Mouse (Mus musculus) cerebellum, adult 18-20 months (tissue): ENCODE results near the gene Ncs1.

ENCODE experiments used
- DNase-seq, 2 experiments: peaks; one replicate each; pipeline ENCODE4 v3.0.0; 2021

Ncs1 gene

DNA sequence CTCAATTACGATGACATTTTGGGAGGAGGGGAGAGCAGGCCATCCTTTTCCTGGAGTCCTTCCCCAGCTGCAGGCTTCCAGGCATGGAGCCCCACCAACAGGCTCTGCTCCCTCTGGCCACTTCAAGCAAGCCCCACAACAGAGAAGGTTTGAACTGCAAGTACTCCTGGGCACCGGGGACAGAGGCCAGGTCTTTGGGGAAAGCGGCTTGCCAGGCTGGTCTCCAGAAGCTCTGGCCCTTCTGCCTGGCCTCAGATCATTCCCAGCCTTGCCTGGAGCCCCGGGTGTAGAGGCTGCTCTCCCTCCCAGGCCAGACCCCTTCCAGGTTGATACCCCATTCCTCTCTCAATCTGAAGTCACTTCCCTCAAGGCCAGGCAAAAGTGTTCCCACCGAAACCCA is 572 bp upstream of the Ncs1 start:
- DNase-seq = peak in 1 of 2 experiments; percentile 28

DNA sequence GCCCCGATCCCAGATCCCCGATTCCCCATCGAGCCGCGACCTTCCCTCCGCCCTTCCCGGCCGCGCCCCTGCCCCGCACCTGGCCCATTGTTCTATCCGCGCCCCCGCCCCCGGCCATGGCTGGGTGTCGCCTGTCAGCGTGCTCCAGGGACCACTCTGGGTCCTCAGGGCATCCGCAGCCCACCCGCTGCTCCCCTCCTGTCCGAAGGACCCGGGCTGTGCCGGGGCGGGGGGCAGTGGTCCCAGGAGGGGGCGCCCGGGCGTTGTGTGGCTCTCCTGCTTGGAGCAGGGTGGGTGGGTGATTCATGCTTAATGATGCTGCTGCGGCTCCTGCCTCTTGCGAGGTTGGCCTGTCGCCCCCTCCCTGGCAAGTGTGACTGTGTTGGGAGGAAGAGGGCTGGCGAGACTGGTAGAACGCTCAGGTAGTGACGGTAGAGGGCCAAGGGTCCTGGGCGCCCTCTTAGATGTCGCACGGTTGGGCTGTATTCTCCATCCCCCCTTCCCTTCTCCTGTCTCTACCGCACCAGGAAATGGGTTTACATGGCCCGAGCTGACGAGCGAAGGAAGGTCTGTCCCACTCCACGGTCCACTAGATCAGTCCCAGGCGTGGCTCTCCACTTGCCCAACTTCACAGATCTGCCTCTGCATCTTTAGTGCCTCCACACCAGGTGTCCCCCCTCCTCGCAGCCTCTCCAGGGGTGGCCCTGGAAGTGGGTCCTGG is 788 bp downstream of the Ncs1 start:
- DNase-seq = peak; percentile 55 to 57

DNA sequence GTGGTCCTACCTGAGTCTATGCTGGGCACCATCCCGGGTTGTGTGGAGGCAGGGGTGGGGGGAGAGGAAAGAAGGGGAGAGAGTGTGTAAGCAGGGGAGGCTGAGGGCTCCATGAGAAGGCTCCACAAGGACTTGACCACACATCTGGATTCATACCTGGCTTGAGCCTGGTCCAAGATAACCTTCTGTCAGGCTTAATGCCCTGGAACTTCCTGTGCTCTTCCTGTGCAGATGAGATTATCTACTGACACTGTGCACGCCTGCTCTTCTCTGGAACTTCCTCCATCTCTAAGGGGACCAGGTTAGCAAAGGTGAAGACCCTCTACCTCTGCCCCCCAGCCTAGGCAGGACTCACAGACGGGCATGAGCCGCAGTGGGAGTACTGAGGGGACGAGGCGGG is 3.2 kb downstream of the Ncs1 start:
- no peak for DNase-seq

DNA sequence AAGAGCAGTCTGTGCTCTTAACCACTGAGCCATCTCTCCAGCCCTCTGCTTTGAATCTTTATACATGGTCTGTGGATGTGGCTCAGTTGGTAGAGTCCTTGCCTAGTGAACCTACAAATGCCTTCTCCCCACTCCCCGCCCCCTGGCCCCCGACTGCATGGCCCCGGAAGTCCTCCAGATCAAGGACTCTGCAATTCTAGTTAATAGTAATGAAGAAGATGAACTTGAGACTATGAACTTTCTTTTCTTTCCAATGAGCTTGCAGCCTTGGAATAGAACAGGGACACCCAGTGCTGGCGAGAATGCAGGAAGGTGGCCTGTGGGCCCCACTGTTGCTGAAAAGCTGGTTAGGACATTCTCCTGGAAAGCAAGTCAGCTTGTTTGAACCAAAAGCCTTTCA is 6.5 kb downstream of the Ncs1 start:
- no peak for DNase-seq

DNA sequence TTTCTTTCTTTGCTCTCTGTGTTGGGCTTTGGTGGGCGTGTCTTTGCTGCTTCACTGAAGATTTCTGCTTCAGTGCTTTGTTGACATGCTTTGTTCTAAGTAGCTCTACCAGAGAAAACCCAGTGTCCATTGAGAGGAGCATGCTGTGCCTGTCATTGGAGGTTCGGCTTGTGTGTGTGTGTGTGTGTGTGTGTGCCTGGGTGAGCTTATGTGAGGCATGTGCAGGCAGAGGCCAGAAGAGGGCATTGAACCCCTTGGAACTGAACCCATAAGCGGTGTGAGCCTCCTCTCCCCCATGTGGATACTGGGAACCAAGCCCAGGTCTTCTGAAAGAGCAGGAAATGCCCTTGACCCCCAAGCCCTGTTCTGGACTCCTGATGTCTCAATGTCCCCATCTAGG is 7.8 kb downstream of the Ncs1 start:
- DNase-seq = peak; percentile 7 to 26

DNA sequence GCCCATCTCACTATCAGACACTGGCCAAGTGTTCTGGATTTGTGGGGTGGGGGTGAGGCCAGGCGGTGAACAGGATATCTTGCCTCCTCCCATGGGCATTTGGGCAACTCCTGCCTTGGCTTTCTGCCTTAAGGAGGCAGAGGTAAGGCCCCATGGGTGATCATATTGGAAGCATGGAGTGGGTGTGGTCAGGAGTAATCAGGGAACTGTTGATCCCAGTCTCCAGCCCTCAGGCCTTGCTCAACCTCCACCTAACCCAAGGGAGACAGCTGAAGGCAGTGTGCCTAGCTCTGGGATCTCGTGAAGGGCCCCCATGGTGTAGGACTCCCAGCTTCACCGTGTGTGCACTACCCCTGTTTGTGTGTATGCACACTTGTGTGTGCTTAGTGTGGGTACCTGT is 9.2 kb downstream of the Ncs1 start:
- peak; percentile 12 to 13 for DNase-seq

DNA sequence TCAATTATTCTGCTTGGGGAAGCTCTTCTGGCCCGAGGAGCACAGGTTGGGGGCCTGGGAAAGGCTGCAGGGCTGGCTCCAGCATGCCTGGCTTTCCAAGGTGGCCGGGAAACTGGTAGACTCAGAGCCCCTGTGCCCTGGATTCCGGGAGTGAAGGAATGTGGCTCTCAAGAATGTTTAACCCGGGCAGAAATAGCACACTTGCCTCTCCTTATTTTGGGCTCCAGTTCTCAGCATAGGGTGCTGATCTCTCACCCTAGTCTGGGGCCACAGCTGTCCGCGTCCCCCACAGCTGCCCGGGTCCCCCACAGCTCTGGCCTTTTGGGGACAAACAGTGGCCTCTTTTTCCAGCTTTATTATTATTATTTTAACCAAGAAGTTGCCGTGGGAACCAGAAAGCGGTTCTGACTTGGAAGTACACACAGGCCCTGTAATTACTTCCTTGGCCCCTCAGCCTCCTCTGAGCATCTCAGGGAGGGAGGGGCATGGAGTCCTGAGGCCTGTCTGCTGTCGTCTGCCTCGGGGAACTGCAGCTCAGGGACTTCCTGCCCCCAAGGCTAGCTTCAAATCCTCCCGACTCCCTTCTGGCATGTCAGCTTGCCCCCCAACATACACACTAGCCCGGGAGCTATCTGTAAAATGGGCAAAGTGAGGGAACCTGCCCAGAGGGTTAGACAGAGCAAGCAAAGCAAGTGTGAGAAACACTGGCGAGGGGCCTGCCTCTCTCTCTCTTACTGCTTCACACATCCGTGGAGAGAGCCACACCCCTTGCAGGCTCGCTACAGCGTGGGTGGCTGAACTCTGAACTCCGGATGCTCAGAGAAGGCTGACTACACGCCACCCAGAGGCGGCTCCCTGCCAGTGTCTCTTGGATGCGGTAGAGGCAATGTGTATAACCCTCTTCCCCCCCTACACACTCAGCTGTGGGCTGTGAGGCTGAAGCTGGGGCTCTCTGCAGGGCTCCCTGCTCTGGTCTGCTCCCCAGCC is 10.6 kb downstream of the Ncs1 start:
- DNase-seq = peak; percentile 72 to 78

DNA sequence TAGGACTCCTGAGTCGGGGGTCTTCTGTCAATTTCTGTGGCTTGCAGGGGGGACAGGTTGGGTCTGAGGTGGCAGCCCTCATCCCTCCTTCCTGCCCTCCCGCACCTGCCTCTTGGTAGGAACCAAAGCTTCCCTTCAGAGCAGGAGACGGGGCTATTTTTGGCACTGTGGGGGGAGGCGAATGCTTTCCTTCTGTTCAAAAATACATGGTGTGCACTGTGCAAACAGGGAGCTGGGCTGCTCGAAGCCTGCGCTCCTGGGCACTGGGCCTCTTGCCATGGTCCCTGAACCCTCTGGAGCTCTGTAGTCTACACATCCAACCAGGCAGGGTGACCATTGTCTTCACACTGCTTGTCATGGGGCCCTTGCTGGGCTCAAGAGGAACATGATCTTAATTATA is 11.5 kb downstream of the Ncs1 start:
- DNase-seq = peak; percentile 74 to 82

DNA sequence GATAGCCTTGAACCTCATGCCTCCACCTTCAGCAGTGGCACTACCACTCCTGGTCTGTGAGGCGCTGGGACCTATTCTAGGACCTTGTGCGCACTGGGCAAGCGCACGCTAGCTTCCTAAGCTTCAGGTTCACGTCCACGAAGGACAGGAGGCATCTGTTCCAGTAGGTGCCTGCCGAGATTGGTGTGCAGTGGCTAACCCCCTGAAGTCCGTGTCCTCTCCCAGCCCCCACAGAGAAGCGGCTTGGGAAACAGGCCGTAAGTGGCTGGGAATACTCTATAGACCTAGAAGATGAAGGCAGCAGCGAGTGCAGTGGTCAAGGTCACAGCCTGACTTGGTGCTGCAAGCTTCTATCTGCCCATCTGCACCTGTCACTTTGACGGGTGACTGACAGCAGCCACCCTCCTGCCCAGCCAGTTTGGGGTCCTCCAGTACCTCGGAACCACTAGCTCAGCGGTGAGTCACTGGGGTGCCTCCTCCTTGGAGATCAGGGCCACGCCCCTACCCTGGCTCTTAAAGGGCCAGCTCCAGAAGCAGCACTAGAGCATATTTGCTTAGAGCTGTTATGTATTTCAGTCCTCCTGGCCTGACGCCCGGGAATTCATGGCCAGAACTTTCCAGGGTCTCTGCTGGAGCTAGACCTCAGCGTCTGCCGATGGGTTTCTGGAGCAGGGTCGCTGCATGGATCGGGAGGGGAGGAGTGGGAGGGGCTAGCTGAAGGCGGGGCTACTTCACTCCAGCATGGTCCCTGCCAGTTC is 13.2 kb downstream of the Ncs1 start:
- DNase-seq = peak; percentile 85 to 92

DNA sequence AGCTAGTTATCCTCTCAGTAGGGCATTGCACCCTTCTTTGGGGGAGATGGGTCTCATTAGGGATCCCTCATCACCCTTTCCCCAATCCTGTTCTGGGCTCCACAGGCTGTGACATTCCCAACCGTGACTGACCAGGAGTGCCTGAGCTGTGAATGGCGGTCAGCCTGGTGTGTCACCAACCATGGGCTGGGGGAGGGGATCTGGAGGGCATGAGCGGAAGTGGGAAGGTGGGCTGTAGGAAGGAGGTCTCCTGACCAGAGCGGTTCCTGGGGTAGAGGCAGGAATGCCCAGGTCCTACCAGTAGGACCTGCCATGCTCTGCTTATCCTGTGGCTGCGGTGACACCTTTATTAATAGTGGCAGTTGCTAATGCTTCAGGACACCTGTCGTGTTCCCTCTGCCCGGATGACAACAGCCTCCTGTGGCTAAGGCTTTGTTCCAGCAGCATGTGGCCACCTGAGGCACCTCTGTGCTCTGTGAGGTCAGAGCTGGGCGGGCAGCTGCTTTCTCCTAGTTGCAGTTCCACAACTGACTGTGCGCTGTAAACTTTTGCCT is 13.8 kb downstream of the Ncs1 start:
- peak; percentile 52 to 55 for DNase-seq

DNA sequence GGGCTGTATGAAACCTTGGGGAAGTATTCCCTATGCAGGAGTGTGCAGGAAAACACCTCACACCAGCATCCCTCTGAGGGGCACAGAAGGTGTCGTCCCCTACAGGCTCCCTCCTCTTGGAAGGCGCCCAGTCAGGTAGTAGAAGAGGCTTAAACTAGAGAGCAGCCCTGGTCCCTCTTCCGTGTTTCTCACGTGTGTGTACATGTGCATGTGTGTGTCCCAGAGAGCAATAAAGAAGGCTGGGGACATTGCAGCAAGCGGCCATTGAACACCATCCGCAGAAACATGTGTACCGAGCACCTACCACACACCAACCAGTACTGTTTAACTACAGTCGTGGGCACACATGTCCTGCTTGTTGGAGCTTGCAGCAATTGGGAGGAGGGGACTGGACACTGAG is 14.9 kb downstream of the Ncs1 start:
- DNase-seq = peak in 1 of 2 experiments; percentile 44

DNA sequence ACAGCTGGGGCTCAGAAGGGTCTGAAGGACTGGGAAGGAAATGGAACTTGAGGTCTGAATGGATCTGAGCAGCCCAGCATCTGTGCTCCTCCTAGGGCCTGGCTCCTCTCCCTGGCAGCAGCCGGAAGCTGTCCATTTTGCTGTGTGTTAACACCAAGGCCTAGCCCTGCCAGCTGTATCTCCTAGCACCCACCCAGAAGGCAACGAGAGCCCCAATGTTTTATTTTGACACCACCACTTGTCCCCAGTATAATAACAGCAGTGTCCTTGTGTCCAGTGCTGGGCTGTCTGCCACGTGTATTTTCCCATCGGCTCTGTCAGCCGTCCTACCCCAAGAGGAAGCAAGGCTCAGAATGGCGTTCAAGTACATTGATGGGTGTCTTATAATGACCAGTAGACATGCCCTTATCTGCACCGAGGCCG is 17.4 kb downstream of the Ncs1 start:
- peak; percentile 51 to 60 for DNase-seq

DNA sequence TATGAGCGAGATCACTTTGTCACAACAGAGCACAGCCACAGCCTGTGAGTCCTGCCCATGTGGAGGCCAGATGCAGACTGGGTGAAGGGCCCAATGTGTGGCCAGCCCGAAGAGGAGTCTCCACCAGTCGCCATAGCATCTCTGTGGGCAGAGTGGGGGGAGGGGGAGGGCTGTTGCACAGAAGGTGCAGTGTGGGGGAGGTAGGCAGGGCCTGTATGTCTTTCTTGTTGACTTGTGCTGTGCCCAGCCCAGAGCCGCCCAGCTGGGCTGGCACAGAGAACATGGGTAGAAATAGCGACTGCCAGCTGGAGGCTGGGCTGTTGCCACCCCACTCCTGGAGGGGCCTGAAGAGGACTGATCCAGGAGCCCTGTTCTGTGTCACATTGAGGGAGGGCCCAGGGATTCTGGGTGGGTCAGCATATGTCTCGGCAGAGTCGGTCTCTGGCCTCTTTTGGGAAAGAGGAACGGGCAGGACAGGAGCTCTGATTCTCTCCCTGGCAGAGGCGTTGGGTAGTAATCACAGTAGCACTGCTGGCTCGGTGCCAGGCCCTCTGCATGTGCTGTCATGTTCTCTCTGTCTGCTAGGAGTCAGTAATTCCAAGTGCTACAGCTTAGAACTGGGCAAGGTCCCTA is 18.2 kb downstream of the Ncs1 start:
- DNase-seq = peak; percentile 90 to 91

DNA sequence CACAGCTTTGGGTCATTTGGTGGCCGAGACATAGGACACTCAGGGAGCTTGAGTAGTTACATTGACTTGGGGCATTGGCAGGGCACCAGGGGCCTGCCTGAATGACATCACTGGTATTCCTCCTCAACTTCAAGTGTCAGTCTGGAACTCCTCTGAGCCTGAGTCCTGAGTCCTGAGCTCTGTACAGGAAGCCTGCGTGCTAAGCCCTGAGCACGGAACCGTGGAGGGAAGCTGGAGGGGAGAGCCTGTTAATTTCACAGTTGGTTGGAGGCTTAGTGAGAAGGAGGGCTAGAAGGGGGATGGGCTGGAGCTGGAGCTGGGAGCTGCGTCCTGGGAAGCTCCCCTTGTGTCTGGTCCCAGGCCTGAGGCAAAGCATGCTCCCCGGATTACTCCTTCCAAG is 21.8 kb downstream of the Ncs1 start:
- DNase-seq = peak in 1 of 2 experiments; percentile 44

DNA sequence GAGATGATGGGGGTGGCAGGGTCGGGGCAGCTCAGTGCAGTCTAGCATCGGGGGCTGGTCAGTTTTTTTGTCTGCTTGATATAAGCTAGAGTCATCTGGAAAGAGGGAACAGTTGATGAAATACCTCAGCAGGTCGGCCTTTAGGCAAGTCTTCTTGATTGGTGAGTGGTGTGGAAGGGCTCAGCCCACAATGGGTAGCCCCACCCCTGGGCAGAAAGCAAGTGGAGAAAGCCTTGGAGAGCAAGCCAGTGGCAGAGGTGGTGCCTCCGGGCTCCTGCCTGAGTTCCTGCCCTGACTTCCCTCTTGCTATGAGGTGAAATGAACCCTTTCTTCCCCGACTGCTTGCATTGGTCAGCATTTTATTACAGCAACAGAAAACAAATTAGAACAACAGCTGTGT is 23.0 kb downstream of the Ncs1 start:
- DNase-seq = peak in 1 of 2 experiments; percentile 42

DNA sequence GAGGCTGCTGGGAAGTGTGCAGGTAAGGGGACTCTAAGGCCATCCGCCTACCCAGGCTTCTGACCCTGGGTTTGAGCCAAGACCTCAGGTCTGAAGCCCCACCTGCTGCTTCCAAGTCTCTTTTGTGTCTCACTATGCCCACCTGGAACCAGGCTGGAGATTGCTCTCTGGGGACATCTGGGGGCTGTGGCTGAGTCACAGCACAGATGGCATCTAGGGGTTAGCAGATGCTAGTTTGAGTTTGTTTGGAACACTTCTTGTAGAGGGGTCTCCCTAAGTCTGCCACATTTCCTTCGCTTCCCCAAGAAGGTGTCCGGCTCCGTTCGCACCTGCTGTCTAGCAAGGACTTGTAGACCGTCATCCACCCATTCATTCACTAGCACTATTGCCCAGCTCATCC is 23.6 kb downstream of the Ncs1 start:
- DNase-seq = peak; percentile 43 to 45

DNA sequence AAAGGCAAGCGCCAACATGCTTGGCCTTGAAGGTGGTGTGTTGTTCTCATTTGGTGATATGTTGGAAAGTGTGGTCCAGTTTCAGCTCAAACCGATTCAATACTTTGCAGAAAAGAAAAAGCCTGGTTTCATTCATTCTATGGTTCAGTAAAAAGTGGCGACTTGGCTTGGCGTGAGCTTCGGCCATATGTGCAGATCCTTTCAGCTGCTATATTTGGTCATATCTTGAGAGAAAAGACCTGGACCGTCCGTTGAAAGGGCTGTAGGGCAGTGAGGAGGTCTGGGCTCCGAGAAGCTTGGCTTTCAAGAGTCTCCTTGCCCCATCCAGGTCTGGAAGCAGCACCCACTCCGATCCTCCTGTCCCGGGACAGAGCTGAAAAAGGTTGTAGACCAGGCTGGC is 24.2 kb downstream of the Ncs1 start:
- DNase-seq = peak in 1 of 2 experiments; percentile 47

DNA sequence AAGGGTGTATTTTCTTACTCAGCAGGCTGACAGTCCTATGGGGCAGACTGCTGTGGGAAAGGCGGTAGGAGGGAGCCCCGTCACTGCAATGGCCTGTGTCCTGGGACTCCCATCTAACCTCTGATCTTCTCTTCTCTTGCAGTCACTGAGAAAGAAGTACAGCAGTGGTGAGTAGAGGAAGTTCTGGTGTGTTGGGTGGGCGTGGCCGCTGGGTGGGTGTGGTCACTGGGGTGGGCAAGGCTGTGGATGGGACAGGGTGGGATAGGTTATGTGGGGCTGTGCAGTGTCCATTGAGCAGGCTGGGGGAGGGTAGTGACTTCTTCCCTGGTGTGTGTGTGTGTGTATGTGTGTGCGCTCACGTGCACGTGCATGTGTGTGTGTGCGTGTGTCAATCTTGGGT is 24.8 kb downstream of the Ncs1 start:
- no peak for DNase-seq

DNA sequence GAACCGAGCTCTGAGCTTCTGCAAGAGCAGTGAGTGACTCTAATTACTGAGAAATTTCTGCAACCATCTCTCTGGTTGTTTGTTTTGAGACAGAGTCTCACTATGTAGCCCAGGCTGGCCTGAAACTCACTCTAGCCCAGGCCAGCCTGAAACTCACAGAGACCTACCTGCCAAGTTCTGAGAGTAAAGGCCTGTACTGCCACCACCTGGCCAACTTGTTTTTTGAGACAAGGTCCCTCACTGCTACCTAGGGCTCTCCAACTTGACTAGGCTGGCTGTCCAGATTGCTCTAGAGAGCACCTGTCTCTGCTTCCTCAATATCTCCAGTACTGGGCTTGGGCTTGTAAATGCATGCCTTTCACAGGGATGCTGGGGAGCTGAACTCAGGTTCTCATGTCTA is 25.4 kb downstream of the Ncs1 start:
- peak in 1 of 2 experiments; percentile 46 for DNase-seq

DNA sequence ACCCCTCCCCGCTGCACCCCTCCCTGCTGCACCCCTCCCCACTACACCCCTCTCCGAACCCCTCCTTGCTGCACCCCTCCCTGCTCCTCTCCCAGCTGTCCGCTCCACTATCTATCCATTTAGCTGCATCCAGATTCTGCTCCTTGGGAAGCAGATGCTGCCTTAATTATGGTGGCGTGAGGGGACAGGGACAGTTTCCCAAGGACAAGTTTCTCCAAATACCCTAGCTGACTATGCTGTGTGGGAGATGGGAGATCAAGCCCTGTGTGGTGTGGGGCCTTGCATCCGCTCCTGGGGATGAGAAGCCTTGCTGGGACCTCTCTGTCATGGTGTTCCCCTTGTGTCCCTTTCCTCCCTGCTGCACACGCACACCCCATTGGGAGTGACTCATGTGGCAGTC is 29.4 kb downstream of the Ncs1 start:
- DNase-seq = no peak

DNA sequence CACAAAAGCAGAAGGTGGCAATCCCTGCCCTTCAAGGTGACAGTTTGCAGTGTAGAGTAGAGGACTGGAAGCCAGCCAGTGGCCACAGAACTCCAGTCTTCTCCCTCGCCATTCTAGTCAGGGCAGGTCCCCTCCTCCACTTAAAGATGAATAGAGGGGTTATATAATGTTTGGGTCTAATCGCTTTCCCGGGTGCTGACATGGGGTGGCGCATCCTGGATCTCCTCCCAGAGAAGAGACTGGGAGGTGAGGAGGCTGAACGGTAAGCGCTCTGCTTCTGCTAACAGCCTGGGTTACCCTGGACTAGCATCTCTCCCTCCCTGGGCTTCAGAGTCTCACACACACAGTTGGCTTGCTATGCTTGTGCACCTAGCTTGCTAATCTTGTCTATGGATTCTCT is 32.2 kb downstream of the Ncs1 start:
- DNase-seq = peak; percentile 62 to 69

DNA sequence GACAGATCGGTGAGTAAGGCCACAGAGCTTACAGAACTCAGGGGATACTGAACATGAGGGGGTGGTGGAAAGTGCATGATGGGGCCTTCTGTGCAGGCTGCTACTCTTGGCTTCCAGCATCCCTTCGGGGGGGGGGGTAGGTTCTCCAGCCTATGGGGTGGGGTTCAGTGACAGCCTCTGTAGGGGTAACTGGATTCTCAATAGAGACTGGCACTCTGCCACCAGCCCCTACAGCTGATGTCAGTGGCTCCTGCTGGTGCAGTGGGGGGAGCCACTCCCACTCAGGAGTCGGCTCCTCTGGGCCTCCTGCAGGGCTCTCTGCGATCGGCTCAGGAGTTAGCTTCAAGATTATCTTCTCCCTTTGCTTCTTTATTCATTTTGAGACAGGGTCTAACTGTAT is 32.9 kb downstream of the Ncs1 start:
- no peak for DNase-seq
